In genomic region chr2:168842261-168842740, GRCm38 (mm10) we compare ENCODE assay signal across 8 mouse cellular contexts.
DNase-seq lines count a peak whose midpoint lies in the region; ATAC-seq and TF ChIP-seq lines count a peak whose summit lies in the region.

No protein-coding gene starts in this region.

- no peaks in the 10 kb centered on the region for H3K36me3 ChIP-seq in heart, embryonic 10.5 days
- H3K36me3 ChIP-seq in ES-E14 (ENCODE audit: control insufficient read depth, insufficient read depth, low read length, poor library complexity, severe bottlenecking): no peaks in the 10 kb centered on the region
- no peaks in the 10 kb centered on the region for H3K36me3 ChIP-seq in hindbrain, embryonic 13.5 days
- no peaks in the 10 kb centered on the region for H3K36me3 ChIP-seq in midbrain, embryonic 12.5 days

- H3K27ac ChIP-seq in heart, embryonic 10.5 days: no peak overlapping the region
- peak overlapping the region; percentile 10; the same call in 1 of the 2 replicates for H3K27ac ChIP-seq in ES-E14 (ENCODE audit: insufficient read depth, low read depth, low read length, poor library complexity, severe bottlenecking)
- no peak overlapping the region for H3K27ac ChIP-seq in hindbrain, embryonic 13.5 days
- no peak overlapping the region for H3K27ac ChIP-seq in midbrain, embryonic 12.5 days (replicated peaks)

- peaks cover 26% of the 10 kb centered on the region for H3K4me1 ChIP-seq in heart, embryonic 10.5 days
- peaks cover 12 to 24% of the 10 kb centered on the region in 2 experiments for H3K4me1 ChIP-seq in ES-E14 (ENCODE audit: control insufficient read depth in 2 of 2, insufficient read depth in 2 of 2, low read length in 2 of 2, poor library complexity in 1 of 2)
- H3K4me1 ChIP-seq in hindbrain, embryonic 13.5 days (replicated peaks): peaks cover 37% of the 10 kb centered on the region
- peaks cover 45% of the 10 kb centered on the region for H3K4me1 ChIP-seq in midbrain, embryonic 12.5 days

- ATAC-seq in hindbrain, embryonic 13.5 days (ENCODE audit: low FRiP score): no peak
- ATAC-seq in midbrain, embryonic 12.5 days (ENCODE audit: low FRiP score, low read depth): no peak

- peaks cover 31% of the 10 kb centered on the region for H3K27me3 ChIP-seq in heart, embryonic 10.5 days (ENCODE audit: insufficient read depth, poor library complexity, severe bottlenecking)
- H3K27me3 ChIP-seq in hindbrain, embryonic 13.5 days: peaks cover 59% of the 10 kb centered on the region
- H3K27me3 ChIP-seq in midbrain, embryonic 12.5 days: no peaks in the 10 kb centered on the region; the same call in 1 of the 2 replicates

- peak overlapping the region; percentile 21; the same call in 1 of the 2 replicates for H3K9ac ChIP-seq in ES-E14 (ENCODE audit: insufficient read depth, low read depth, low read length, poor library complexity, severe bottlenecking)
- H3K9ac ChIP-seq in hindbrain, embryonic 13.5 days: no peak overlapping the region
- H3K9ac ChIP-seq in midbrain, embryonic 12.5 days (replicated peaks): no peak overlapping the region

- H3K4me2 ChIP-seq in hindbrain, embryonic 13.5 days: peak overlapping the region; percentile 31
- H3K4me2 ChIP-seq in midbrain, embryonic 12.5 days (replicated peaks): peak overlapping the region; percentile 37

- in situ Hi-C loops in ES-E14 (cut with MboI; ENCODE audit: low sequenced_read_pairs in 2 of 2, unreplicated experiment in 2 of 2): no loop called here

- 3% methylated on average over 15 of the region's 15 CpGs for WGBS in heart, embryonic 10.5 days
- 12% methylated on average over 15 of the region's 15 CpGs for WGBS in hindbrain, embryonic 13.5 days
- WGBS in midbrain, embryonic 12.5 days: 6% methylated on average over 15 of the region's 15 CpGs

- H3K9me3 ChIP-seq in heart, embryonic 10.5 days: no peaks in the 10 kb centered on the region
- H3K9me3 ChIP-seq in ES-E14 (ENCODE audit: control insufficient read depth, insufficient read depth, low read depth, low read length): no peaks in the 10 kb centered on the region
- H3K9me3 ChIP-seq in hindbrain, embryonic 13.5 days: no peaks in the 10 kb centered on the region
- H3K9me3 ChIP-seq in midbrain, embryonic 12.5 days: no peaks in the 10 kb centered on the region

- intact Hi-C loops in heart, postnatal 14 days (cut with DNase I): no loop called here

- no peak for DNase-seq in heart, embryonic 10.5 days (ENCODE audit: low spot score)
- DNase-seq in heart, postnatal 14 days: no peak
- no peak for DNase-seq in ES-E14 (ENCODE audit: low read depth, low spot score)
- no peak for DNase-seq in spleen, adult 18-20 months
- DNase-seq in adrenal gland, postnatal 25 days: no peak
- DNase-seq in right cerebral cortex, postnatal 14 days: no peak

- H3K4me3 ChIP-seq in heart, embryonic 10.5 days: peak overlapping the region; percentile 45
- H3K4me3 ChIP-seq in ES-E14 (ENCODE audit: insufficient read depth in 1 of 2, low read depth in 1 of 2, low read length in 2 of 2, poor library complexity in 1 of 2, severe bottlenecking in 1 of 2): peak overlapping the region; percentile 36
- no peak overlapping the region for H3K4me3 ChIP-seq in hindbrain, embryonic 13.5 days
- peak overlapping the region; percentile 18 for H3K4me3 ChIP-seq in midbrain, embryonic 12.5 days

TF ChIP-seq in ES-E14, 5 proteins besides CTCF, POLR2A, EP300 and RAD21:
- TF ChIP-seq ZC3H11A (IDR thresholded peaks at IDR 0.05; ENCODE audit: borderline replicate concordance, low read depth, low read length) (no peak), MAFK (IDR thresholded peaks at IDR 0.05; ENCODE audit: insufficient read depth, low read depth, low read length) (no peak), CHD2 (IDR thresholded peaks at IDR 0.05; ENCODE audit: low read depth, low read length) (no peak), ZNF384 (IDR thresholded peaks at IDR 0.05; ENCODE audit: low read depth, low read length) (no peak), HCFC1 (IDR thresholded peaks at IDR 0.05; ENCODE audit: borderline replicate concordance, insufficient read depth, low read length) (no peak)
TF ChIP-seq in ES-E14: peak in this region for 0.
